Mouse (Mus musculus) MEL (cell line): Measurements from ENCODE around the gene Phkg1. TPM values are rescaled to one million over a fixed set of nuclear protein-coding genes. Genes with fewer than 3 reads are reported as not detected.

Source experiments
- DNase-seq: peaks from one replicate; pipeline ENCODE4 v3.0.0; 2011; ENCODE audit warnings: low read depth, low spot score
- H3K27ac ChIP-seq: 2 replicates; pipeline ENCODE4 v1.5.1; 2012; ENCODE audit warnings: low read depth, mild to moderate bottlenecking, control low read depth, low read length, moderate library complexity; ENCODE audit not compliant: control insufficient read depth
- H3K27me3 ChIP-seq, 2 experiments: fragments of 150-350 bp in 1 of 2; sonication (generic) in 1 of 2; 2 replicates each; pipeline ENCODE4 v1.6.1; 2012; ENCODE audit warnings: low read length in 2 of 2, mild to moderate bottlenecking in 2 of 2, improper control_type of control experiment in 1 of 2, moderate library complexity in 1 of 2; ENCODE audit not compliant: insufficient read depth in 2 of 2, control insufficient read depth in 1 of 2
- H3K36me3 ChIP-seq, 2 experiments: 2 replicates each; pipeline ENCODE4 v1.6.1; 2012 to 2014; ENCODE audit warnings: low read length in 2 of 2, improper control_type of control experiment in 1 of 2, inconsistent platforms in 1 of 2, mild to moderate bottlenecking in 1 of 2; ENCODE audit not compliant: insufficient read depth in 2 of 2, control insufficient read depth in 1 of 2
- H3K4me1 ChIP-seq, 2 experiments: fragments of 150-350 bp in 1 of 2; sonication (generic) in 1 of 2; 2 replicates each; pipeline ENCODE4 v1.6.1; 2012; ENCODE audit warnings: low read length in 2 of 2, improper control_type of control experiment in 1 of 2, mild to moderate bottlenecking in 1 of 2; ENCODE audit not compliant: insufficient read depth in 2 of 2, control insufficient read depth in 1 of 2
- H3K4me3 ChIP-seq, 2 experiments: fragments of 150-350 bp in 1 of 2; sonication (generic) in 1 of 2; 2 replicates each; pipeline ENCODE4 v1.5.1; 2012; ENCODE audit warnings: low read depth in 2 of 2, low read length in 2 of 2, mild to moderate bottlenecking in 2 of 2, moderate library complexity in 2 of 2, control low read depth in 1 of 2, improper control_type of control experiment in 1 of 2; ENCODE audit not compliant: control insufficient read depth in 1 of 2, insufficient read depth in 1 of 2
- H3K79me2 ChIP-seq: 2 replicates; pipeline ENCODE4 v1.6.1; 2012; ENCODE audit warnings: mild to moderate bottlenecking, low read length, moderate library complexity; ENCODE audit not compliant: control insufficient read depth, poor library complexity, insufficient read depth
- H3K9ac ChIP-seq: 2 replicates; pipeline ENCODE4 v1.6.1; 2012; ENCODE audit warnings: low read depth, mild to moderate bottlenecking, control low read depth, low read length, moderate library complexity; ENCODE audit not compliant: control insufficient read depth, poor library complexity, severe bottlenecking
- H3K9me3 ChIP-seq: fragments of 150-350 bp; sonication (generic); replicated peaks from 2 replicates; pipeline ENCODE4 v1.6.1; 2012; ENCODE audit warnings: mild to moderate bottlenecking, low read length, improper control_type of control experiment, moderate library complexity; ENCODE audit not compliant: insufficient read depth
- BHLHE40 ChIP-seq: IDR thresholded peaks from 2 replicates; pipeline ENCODE4 v1.6.1; 2012; ENCODE audit warnings: low read depth, mild to moderate bottlenecking, inconsistent platforms, low read length, improper control_type of control experiment, borderline replicate concordance
- CHD1 ChIP-seq: IDR thresholded peaks from 2 replicates; pipeline ENCODE4 v1.6.1; 2012; ENCODE audit warnings: low read depth, mild to moderate bottlenecking, inconsistent platforms, low read length, improper control_type of control experiment
- CTCF ChIP-seq, 3 experiments: IDR thresholded peaks in 2 of 3; conservative IDR thresholded peaks in 1 of 3; 2 replicates each; pipeline ENCODE4 v1.5.1; 2011 to 2012; ENCODE audit warnings: low read length in 3 of 3, low read depth in 2 of 3, mild to moderate bottlenecking in 2 of 3, improper control_type of control experiment in 1 of 3, inconsistent platforms in 1 of 3, mixed read lengths in 1 of 3, moderate library complexity in 1 of 3; ENCODE audit not compliant: control insufficient read depth in 1 of 3, insufficient read depth in 1 of 3, poor library complexity in 1 of 3, severe bottlenecking in 1 of 3
- EP300 ChIP-seq, 2 experiments: IDR thresholded peaks; 2 replicates each; pipeline ENCODE4 v1.6.1; 2011; ENCODE audit warnings: improper control_type of control experiment in 2 of 2, low read length in 2 of 2, low read depth in 1 of 2, mild to moderate bottlenecking in 1 of 2
- GABPA ChIP-seq: IDR thresholded peaks from 2 replicates; pipeline ENCODE4 v1.6.1; 2012; ENCODE audit warnings: low read depth, mild to moderate bottlenecking, inconsistent platforms, low read length, improper control_type of control experiment, moderate library complexity
- GATA1 ChIP-seq: IDR thresholded peaks from 2 replicates; pipeline ENCODE4 v1.6.1; 2011; ENCODE audit warnings: low read depth, low read length, improper control_type of control experiment
- KAT2A ChIP-seq: conservative IDR thresholded peaks from 2 replicates; pipeline ENCODE4 v1.6.1; 2012; ENCODE audit warnings: low read depth, low read length, improper control_type of control experiment, inconsistent platforms
- MAFK ChIP-seq: IDR thresholded peaks from 2 replicates; pipeline ENCODE4 v1.6.1; 2011; ENCODE audit warnings: low read depth, mild to moderate bottlenecking, low read length, improper control_type of control experiment, borderline replicate concordance
- MAX ChIP-seq: IDR thresholded peaks from 2 replicates; pipeline ENCODE4 v1.6.1; 2011; ENCODE audit warnings: low read length, improper control_type of control experiment
- MYC ChIP-seq: IDR thresholded peaks from 2 replicates; pipeline ENCODE4 v1.6.1; 2011; ENCODE audit warnings: low read depth, mild to moderate bottlenecking, low read length, improper control_type of control experiment, moderate library complexity
- POLR2AphosphoS2 ChIP-seq: IDR thresholded peaks from 2 replicates; pipeline ENCODE4 v1.6.1; 2011; ENCODE audit warnings: low read length, improper control_type of control experiment
- RAD21 ChIP-seq: IDR thresholded peaks from 2 replicates; pipeline ENCODE4 v1.6.1; 2011; ENCODE audit warnings: mild to moderate bottlenecking, low read depth, low read length, improper control_type of control experiment
- SIN3A ChIP-seq: IDR thresholded peaks from 2 replicates; pipeline ENCODE4 v1.6.1; 2012; ENCODE audit warnings: low read length, improper control_type of control experiment, inconsistent platforms
- SMC3 ChIP-seq: IDR thresholded peaks from 2 replicates; pipeline ENCODE4 v1.6.1; 2011; ENCODE audit warnings: low read depth, low read length, improper control_type of control experiment
- TCF12 ChIP-seq: IDR thresholded peaks from 2 replicates; pipeline ENCODE4 v1.6.1; 2014; ENCODE audit warnings: low read depth, mild to moderate bottlenecking, inconsistent platforms, low read length, improper control_type of control experiment, moderate library complexity
- USF2 ChIP-seq, 2 experiments: IDR thresholded peaks; 2 replicates each; pipeline ENCODE4 v1.6.1; 2011 to 2012; ENCODE audit warnings: improper control_type of control experiment in 2 of 2, low read length in 2 of 2, borderline replicate concordance in 1 of 2, inconsistent platforms in 1 of 2, low read depth in 1 of 2, mild to moderate bottlenecking in 1 of 2; ENCODE audit not compliant: insufficient read depth in 1 of 2
- ZC3H11A ChIP-seq: IDR thresholded peaks from 2 replicates; pipeline ENCODE4 v1.6.1; 2012; ENCODE audit warnings: low read depth, mild to moderate bottlenecking, inconsistent platforms, low read length, improper control_type of control experiment
- polyA plus RNA-seq, 2 experiments: library from polyadenylated mRNA; stranded (reverse) in 1 of 2; unstranded in 1 of 2; fragments of >175 nt in 1 of 2; fragments of >200 nt in 1 of 2; gene quantifications; 2 replicates each; pipeline versions ENCODE4 v1.2.1 to v1.2.4; 2012; ENCODE audit warnings: low replicate concordance in 2 of 2, low read depth in 1 of 2; ENCODE audit not compliant: insufficient read length in 2 of 2, insufficient read depth in 1 of 2, missing spikeins in 1 of 2
- total RNA-seq: library from RNA; depleted of rRNA; stranded (reverse); fragments of 300-350 nt; gene quantifications from 2 replicates; pipeline ENCODE4 v1.2.3, GENCODE M21; 2012

Phkg1 gene
- total and polyA plus RNA-seq, 3 experiments: 0.62 to 0.72 TPM; not detected in 1

DNA sequence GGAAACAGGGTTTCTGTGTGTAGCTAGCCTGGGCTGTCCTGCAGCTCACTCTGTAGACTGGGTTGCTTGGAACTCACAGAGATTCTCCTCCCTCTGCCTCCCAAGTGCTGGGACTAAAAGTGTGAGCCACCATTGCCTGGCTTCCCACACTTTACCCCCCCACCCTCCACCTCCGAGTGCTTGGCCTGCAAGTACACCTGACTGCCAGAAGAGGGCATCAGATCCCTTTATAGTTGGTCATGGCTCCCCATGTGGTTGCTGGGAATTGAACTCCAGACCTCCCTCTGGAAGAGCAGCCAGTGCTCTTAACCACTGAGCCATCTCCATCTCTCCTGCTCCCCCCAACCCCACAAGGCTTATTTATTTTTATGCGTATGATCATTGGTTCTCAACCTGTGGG lies 15.7 kb upstream of the Phkg1 start:
- H3K9ac ChIP-seq: no peak overlapping the region
- H3K36me3 ChIP-seq: peaks cover 0 to 9% of the 10 kb centered on the region in 2 experiments; a peak in 2 of 4 replicates
- H3K27me3 ChIP-seq: no peaks in the 10 kb centered on the region
- H3K4me3 ChIP-seq: no peak overlapping the region
- H3K27ac ChIP-seq: no peak overlapping the region
- H3K9me3 ChIP-seq: no peaks in the 10 kb centered on the region
- H3K4me1 ChIP-seq: peaks cover 0 to 11% of the 10 kb centered on the region in 2 experiments; a peak in 2 of 4 replicates
- peak; percentile 80 for DNase-seq
- H3K79me2 ChIP-seq: no peaks in the 10 kb centered on the region
- TF ChIP-seq MYC: no peak
- no peak for TF ChIP-seq BHLHE40
- TF ChIP-seq ZC3H11A: peak; percentile 68; the same call in 1 of the 2 replicates
- TF ChIP-seq SMC3: peak; percentile 78
- TF ChIP-seq CTCF (IDR thresholded peaks at IDR 0.05 in 2 of 3, conservative IDR thresholded peaks at IDR 0.05 in 1 of 3; ENCODE audit: control insufficient read depth in 1 of 3, insufficient read depth in 1 of 3, low read depth in 2 of 3, low read length in 3 of 3, poor library complexity in 1 of 3, severe bottlenecking in 1 of 3): peak; percentile 80 to 88 (median 80)
- peak; percentile 73 for TF ChIP-seq RAD21

DNA sequence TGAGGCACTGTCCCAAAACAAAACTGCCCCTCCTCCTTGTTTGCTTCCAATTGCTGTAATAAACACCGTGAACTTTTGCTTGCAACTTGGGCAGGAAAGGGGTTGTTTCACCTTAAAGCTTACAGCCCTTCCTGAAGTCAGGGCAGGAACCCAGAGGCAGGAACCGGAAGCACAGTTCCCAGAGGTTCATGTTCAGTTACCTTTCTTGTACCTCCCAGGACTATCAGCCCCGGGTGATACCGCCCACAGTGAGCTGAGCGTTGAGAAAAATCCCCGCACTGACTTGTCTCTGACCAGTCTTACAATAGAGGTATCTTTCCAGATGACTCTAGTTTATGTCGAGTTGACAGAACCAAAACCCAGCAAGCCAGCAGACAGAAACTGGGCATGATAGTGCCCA lies 11.2 kb upstream of the Phkg1 start:
- Histone ChIP-seq H3K4me3 (no peak overlapping the region), H3K27me3 (no peaks in the 10 kb centered on the region), H3K9ac (no peak overlapping the region), H3K79me2 (peaks cover 3% of the 10 kb centered on the region; the same call in 1 of the 2 replicates), H3K9me3 (no peaks in the 10 kb centered on the region), H3K4me1 (peaks cover 0 to 9% of the 10 kb centered on the region in 2 experiments; a peak in 3 of 4 replicates)
- no peak for TF ChIP-seq MAX
- no peak for TF ChIP-seq SIN3A
- TF ChIP-seq GABPA: no peak
- TF ChIP-seq EP300 (IDR thresholded peaks at IDR 0.05; ENCODE audit: low read depth in 1 of 2, low read length in 2 of 2): no peak
- no peak for TF ChIP-seq GATA1
- TF ChIP-seq CHD1: no peak
- no peak for TF ChIP-seq TCF12
- no peak for TF ChIP-seq MAFK
- TF ChIP-seq USF2 (IDR thresholded peaks at IDR 0.05; ENCODE audit: borderline replicate concordance in 1 of 2, insufficient read depth in 1 of 2, low read depth in 1 of 2, low read length in 2 of 2): no peak
- no peak for TF ChIP-seq POLR2AphosphoS2
- no peak for TF ChIP-seq KAT2A
- TF ChIP-seq, all 39 proteins: peak for 0
- DNase-seq: peak; percentile 23
- Histone ChIP-seq H3K27ac (no peak overlapping the region), H3K36me3 (peaks cover 0 to 12% of the 10 kb centered on the region in 2 experiments; a peak in 2 of 4 replicates)
